Mouse (Mus musculus): ENCODE data around the gene Pygl. TPM values are rescaled to one million over a fixed set of nuclear protein-coding genes. Genes with fewer than 3 reads are reported as not detected.

The Pygl gene
- polyA plus RNA-seq, 1 experiment: 2.7 TPM

GRCm38 (mm10) chr12:70251210-70251884 lies 20.1 kb upstream of the Pygl start:
- Histone ChIP-seq H3K4me3 (ENCODE audit: insufficient read depth, low read length) (no peak overlapping the region), H3K4me1 (ENCODE audit: control insufficient read depth, insufficient read depth, low read length) (peaks cover 8% of the 10 kb centered on the region), H3K27ac (ENCODE audit: insufficient read depth, low read length) (no peak overlapping the region)
- no peak for TF ChIP-seq CTCF (IDR thresholded peaks at IDR 0.05; ENCODE audit: extremely low read depth, insufficient read depth, low read length)
- no peak for TF ChIP-seq POLR2A (IDR thresholded peaks at IDR 0.05; ENCODE audit: extremely low read depth, insufficient read depth, low read length)

- H3K27ac ChIP-seq (ENCODE audit: insufficient read depth, low read length): no peak overlapping the region
- peaks cover 5% of the 10 kb centered on the region for H3K4me1 ChIP-seq (ENCODE audit: control insufficient read depth, insufficient read depth, low read length)
- no peak for TF ChIP-seq CTCF (IDR thresholded peaks at IDR 0.05; ENCODE audit: extremely low read depth, insufficient read depth, low read length)
- no peak for TF ChIP-seq POLR2A (IDR thresholded peaks at IDR 0.05; ENCODE audit: extremely low read depth, insufficient read depth, low read length)
- H3K4me3 ChIP-seq (ENCODE audit: insufficient read depth, low read length): no peak overlapping the region
These were observed 18.4 kb upstream of the Pygl start for GRCm38 (mm10) chr12:70249616-70250157.

GRCm38 (mm10) chr12:70247683-70248474 lies 16.6 kb upstream of the Pygl start:
- H3K4me1 ChIP-seq (ENCODE audit: control insufficient read depth, insufficient read depth, low read length): peaks cover 5% of the 10 kb centered on the region
- H3K27ac ChIP-seq (ENCODE audit: insufficient read depth, low read length): no peak overlapping the region
- no peak for TF ChIP-seq CTCF (IDR thresholded peaks at IDR 0.05; ENCODE audit: extremely low read depth, insufficient read depth, low read length)
- TF ChIP-seq POLR2A (IDR thresholded peaks at IDR 0.05; ENCODE audit: extremely low read depth, insufficient read depth, low read length): 0 out of 2 replicates have a peak, but pooled peaks have one; percentile 5
- no peak overlapping the region for H3K4me3 ChIP-seq (ENCODE audit: insufficient read depth, low read length)

GRCm38 (mm10) chr12:70242550-70242949 lies 11.3 kb upstream of the Pygl start:
- H3K4me1 ChIP-seq (ENCODE audit: control insufficient read depth, insufficient read depth, low read length): peaks cover 2% of the 10 kb centered on the region; the same call in 1 of the 2 replicates
- H3K27ac ChIP-seq (ENCODE audit: insufficient read depth, low read length): 0 out of 2 replicates have a peak overlapping the region, but pooled peaks have one; percentile 24
- H3K4me3 ChIP-seq (ENCODE audit: insufficient read depth, low read length): no peak overlapping the region
- TF ChIP-seq POLR2A (IDR thresholded peaks at IDR 0.05; ENCODE audit: extremely low read depth, insufficient read depth, low read length) (no peak), CTCF (IDR thresholded peaks at IDR 0.05; ENCODE audit: extremely low read depth, insufficient read depth, low read length) (no peak)

- Histone ChIP-seq H3K4me1 (ENCODE audit: control insufficient read depth, insufficient read depth, low read length) (peaks cover 2% of the 10 kb centered on the region; the same call in 1 of the 2 replicates), H3K4me3 (ENCODE audit: insufficient read depth, low read length) (no peak overlapping the region), H3K27ac (ENCODE audit: insufficient read depth, low read length) (no peak overlapping the region)
- no peak for TF ChIP-seq CTCF (IDR thresholded peaks at IDR 0.05; ENCODE audit: extremely low read depth, insufficient read depth, low read length)
- TF ChIP-seq POLR2A (IDR thresholded peaks at IDR 0.05; ENCODE audit: extremely low read depth, insufficient read depth, low read length): no peak
These were observed 8.5 kb upstream of the Pygl start for GRCm38 (mm10) chr12:70239741-70240140.

- no peak for TF ChIP-seq POLR2A (IDR thresholded peaks at IDR 0.05; ENCODE audit: extremely low read depth, insufficient read depth, low read length)
- no peak for TF ChIP-seq CTCF (IDR thresholded peaks at IDR 0.05; ENCODE audit: extremely low read depth, insufficient read depth, low read length)
- Histone ChIP-seq H3K27ac (ENCODE audit: insufficient read depth, low read length) (no peak overlapping the region), H3K4me1 (ENCODE audit: control insufficient read depth, insufficient read depth, low read length) (peaks cover 2% of the 10 kb centered on the region; the same call in 1 of the 2 replicates), H3K4me3 (ENCODE audit: insufficient read depth, low read length) (no peak overlapping the region)
These were observed 7.3 kb upstream of the Pygl start for GRCm38 (mm10) chr12:70238604-70239003.

- Histone ChIP-seq H3K27ac (ENCODE audit: insufficient read depth, low read length) (no peak overlapping the region), H3K4me3 (ENCODE audit: insufficient read depth, low read length) (peak overlapping the region; percentile 12; the same call in 1 of the 2 replicates), H3K4me1 (ENCODE audit: control insufficient read depth, insufficient read depth, low read length) (no peaks in the 10 kb centered on the region)
- TF ChIP-seq CTCF (IDR thresholded peaks at IDR 0.05; ENCODE audit: extremely low read depth, insufficient read depth, low read length) (peak; percentile 72), POLR2A (IDR thresholded peaks at IDR 0.05; ENCODE audit: extremely low read depth, insufficient read depth, low read length) (no peak)
These were observed 3.7 kb upstream of the Pygl start for GRCm38 (mm10) chr12:70234938-70235484.

GRCm38 (mm10) chr12:70234411-70234810 lies 3.1 kb upstream of the Pygl start:
- no peak overlapping the region for H3K27ac ChIP-seq (ENCODE audit: insufficient read depth, low read length)
- no peak overlapping the region for H3K4me3 ChIP-seq (ENCODE audit: insufficient read depth, low read length)
- TF ChIP-seq POLR2A (IDR thresholded peaks at IDR 0.05; ENCODE audit: extremely low read depth, insufficient read depth, low read length) (no peak), CTCF (IDR thresholded peaks at IDR 0.05; ENCODE audit: extremely low read depth, insufficient read depth, low read length) (peak; percentile 77)
- no peaks in the 10 kb centered on the region for H3K4me1 ChIP-seq (ENCODE audit: control insufficient read depth, insufficient read depth, low read length)

- Histone ChIP-seq H3K4me1 (ENCODE audit: control insufficient read depth, insufficient read depth, low read length) (no peaks in the 10 kb centered on the region), H3K4me3 (ENCODE audit: insufficient read depth, low read length) (no peak overlapping the region), H3K27ac (ENCODE audit: insufficient read depth, low read length) (no peak overlapping the region)
- no peak for TF ChIP-seq POLR2A (IDR thresholded peaks at IDR 0.05; ENCODE audit: extremely low read depth, insufficient read depth, low read length)
- no peak for TF ChIP-seq CTCF (IDR thresholded peaks at IDR 0.05; ENCODE audit: extremely low read depth, insufficient read depth, low read length)
These were observed 2.5 kb upstream of the Pygl start for GRCm38 (mm10) chr12:70233637-70234315.

Measured in cortical plate, adult 2 months (tissue).